Mouse (Mus musculus) forebrain, embryonic 11.5 days (tissue): ENCODE data around the gene Cct3. TPM values are rescaled to one million over a fixed set of nuclear protein-coding genes. Genes with fewer than 3 reads are reported as not detected.
A peak's percentile ranks its signal among the peaks of the same experiment; 100 is the strongest.
"Not testable (repeated sequence)": the region's sequence is repeated elsewhere in the genome, so short reads cannot be mapped to it uniquely, and the experiment has no call there.

ENCODE experiments used
- ATAC-seq: fragments of 200-750 bp; cut with Nextera tagmentation; replicated peaks from 2 replicates; pipeline ENCODE4 v1.8.0; 2017; ENCODE audit warnings: moderate TSS enrichment; ENCODE audit not compliant: low FRiP score
- DNase-seq: peaks from one replicate; pipeline ENCODE4 v3.0.0-alpha.2; 2017; ENCODE audit warnings: low spot score
- H3K27ac ChIP-seq: fragments of 300-500 bp; sonication (generic); 2 replicates; pipeline ENCODE4 v1.5.1; 2014; ENCODE audit warnings: low read depth, low read length
- H3K27me3 ChIP-seq: fragments of 300-500 bp; sonication (generic); 2 replicates; pipeline ENCODE4 v1.6.1; 2014; ENCODE audit warnings: mild to moderate bottlenecking, low read length, mixed read lengths; ENCODE audit not compliant: control insufficient read depth, insufficient read depth
- H3K36me3 ChIP-seq: fragments of 300-500 bp; sonication (generic); 2 replicates; pipeline ENCODE4 v1.6.1; 2014; ENCODE audit warnings: mild to moderate bottlenecking, low read length, moderate library complexity, mixed read lengths; ENCODE audit not compliant: control insufficient read depth, insufficient read depth
- H3K4me1 ChIP-seq: fragments of 300-500 bp; sonication (generic); replicated peaks from 2 replicates; pipeline ENCODE4 v1.6.1; 2014; ENCODE audit warnings: low read length, mixed read lengths; ENCODE audit not compliant: control insufficient read depth, insufficient read depth
- H3K4me2 ChIP-seq: fragments of 300-500 bp; sonication (generic); 2 replicates; pipeline ENCODE4 v1.6.1; 2014; ENCODE audit warnings: low read depth, mild to moderate bottlenecking, low read length, moderate library complexity, mixed read lengths; ENCODE audit not compliant: severe bottlenecking
- H3K4me3 ChIP-seq: fragments of 300-500 bp; sonication (generic); 2 replicates; pipeline ENCODE4 v1.5.1; 2014; ENCODE audit warnings: low read depth, low read length
- H3K9ac ChIP-seq: fragments of 300-500 bp; sonication (generic); 2 replicates; pipeline ENCODE4 v1.6.1; 2014; ENCODE audit warnings: low read length
- H3K9me3 ChIP-seq: fragments of 300-500 bp; sonication (generic); 2 replicates; pipeline ENCODE4 v1.6.1; 2016; ENCODE audit warnings: low read length, mixed read lengths; ENCODE audit not compliant: control insufficient read depth
- WGBS: fragments of 180-500 bp; shearing (Covaris S2); extraction: QIAGEN DNeasy Blood & Tissue Kit; methylation state at CpG from one replicate; pipeline ENCODE4 v1.1.7; 2014; 5-methylcytosine and 5-hydroxymethylcytosine counted together
- polyA plus RNA-seq: library from polyadenylated mRNA; unstranded; fragments of >200 nt; fragmentation: Nextera tagmentation; extraction: Ambion mirVana; gene quantifications from 2 replicates; pipeline ENCODE4 v1.2.1, GENCODE M21; 2014

Gene Cct3
- polyA plus RNA-seq, 1 experiment from 2014 or later: 725 TPM

DNA sequence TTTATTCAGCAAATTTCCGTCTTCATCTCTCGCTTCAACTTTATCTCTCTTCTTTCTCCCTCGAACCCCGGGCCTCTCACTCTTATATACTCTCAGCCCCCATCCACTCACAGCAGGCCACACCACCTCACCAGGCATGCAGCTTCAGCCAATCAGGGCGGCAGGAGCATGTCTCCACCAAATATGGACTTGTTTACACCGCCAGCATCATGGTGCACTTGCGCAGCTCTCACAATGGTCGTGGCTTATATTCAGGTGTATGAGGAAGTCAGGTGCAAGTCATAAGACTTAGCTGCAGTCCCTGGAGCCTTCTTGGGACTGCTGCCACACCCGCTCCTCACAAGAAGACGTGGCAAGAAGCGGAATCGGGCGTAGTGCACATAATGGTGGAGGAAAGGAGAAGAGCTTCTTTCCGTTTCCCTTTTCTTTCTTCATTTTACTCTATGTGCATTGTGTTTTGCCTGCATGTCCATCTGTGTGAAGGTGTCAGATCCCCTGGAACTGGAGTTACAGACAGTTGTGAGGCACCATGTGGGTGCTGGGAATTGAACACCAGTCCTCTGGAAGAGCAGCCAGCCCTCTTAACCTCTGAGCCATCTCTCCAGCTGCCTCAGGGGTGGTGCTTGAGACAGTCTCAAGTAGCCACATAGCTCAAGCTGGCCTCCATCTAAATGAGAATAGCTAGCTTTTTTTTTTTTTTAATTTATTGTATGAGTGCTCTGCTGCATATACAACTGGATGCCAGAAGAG, 11.9 kb upstream of the Cct3 start:
- not testable (repeated sequence) for DNase-seq, H3K36me3 ChIP-seq, ATAC-seq, H3K9ac ChIP-seq, H3K27me3 ChIP-seq, H3K9me3 ChIP-seq, H3K4me1 ChIP-seq, H3K4me2 ChIP-seq, H3K4me3 ChIP-seq, H3K27ac ChIP-seq
- WGBS: 95% methylated on average over 14 of the region's 14 CpGs

DNA sequence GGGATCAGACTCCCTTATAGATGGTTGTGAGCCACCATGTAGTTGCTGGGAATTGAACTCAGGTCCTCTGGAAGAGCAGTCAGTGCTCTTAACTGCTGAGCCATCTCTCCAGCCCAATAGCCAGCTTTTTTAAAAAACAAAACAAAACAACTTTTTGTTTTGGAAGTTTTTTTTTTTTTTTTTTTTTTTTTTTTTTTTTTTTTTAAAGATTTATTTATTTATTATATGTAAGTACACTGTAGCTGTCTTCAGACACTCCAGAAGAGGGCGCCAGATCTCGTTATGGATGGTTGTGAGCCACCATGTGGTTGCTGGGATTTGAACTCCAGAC, 11.4 kb upstream of the Cct3 start:
- not testable (repeated sequence) for H3K4me2 ChIP-seq, H3K4me1 ChIP-seq, ATAC-seq, H3K27me3 ChIP-seq, H3K4me3 ChIP-seq, H3K36me3 ChIP-seq, DNase-seq, H3K9ac ChIP-seq, H3K9me3 ChIP-seq, H3K27ac ChIP-seq
- no CpG with 5 or more reads among the region's 2 CpGs for WGBS

DNA sequence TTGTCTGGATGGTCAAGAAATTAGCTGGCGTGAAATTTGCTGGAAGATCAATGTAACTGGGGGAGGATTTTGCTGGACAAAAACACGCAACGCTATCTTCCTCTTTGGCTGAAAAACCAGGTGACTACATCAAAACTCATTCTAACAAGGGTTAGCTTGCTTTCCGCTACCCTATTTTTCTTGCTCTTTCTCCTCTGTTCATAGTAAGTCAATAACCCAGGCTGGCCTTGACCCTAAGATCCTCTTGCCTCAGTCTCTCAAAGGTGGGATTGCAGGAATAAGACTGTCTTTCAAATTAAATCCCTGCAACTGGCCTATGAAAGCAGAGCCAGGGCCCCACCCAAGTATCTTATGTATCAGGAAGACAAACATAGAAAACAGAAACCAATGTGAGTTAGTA, 9.8 kb upstream of the Cct3 start, which contains the start of gene Gm38392:
TSS of gene Gm38392 (minus strand) at position 101 of the 400 bp plus-strand sequence.
- H3K4me1 ChIP-seq: no peaks in the 10 kb centered on the region
- H3K9ac ChIP-seq: no peak within 1 kb of the TSS
- H3K27me3 ChIP-seq: no peaks in the 10 kb centered on the region
- H3K36me3 ChIP-seq: no peaks in the 10 kb centered on the region
- 98% methylated on average over 4 of the region's 4 CpGs for WGBS
- H3K9me3 ChIP-seq: no peaks in the 10 kb centered on the region
- ATAC-seq (no peak), DNase-seq (no peak)
- no peak within 1 kb of the TSS for H3K4me2 ChIP-seq
- H3K4me3 ChIP-seq: no peak within 1 kb of the TSS
- no peak within 1 kb of the TSS for H3K27ac ChIP-seq

DNA sequence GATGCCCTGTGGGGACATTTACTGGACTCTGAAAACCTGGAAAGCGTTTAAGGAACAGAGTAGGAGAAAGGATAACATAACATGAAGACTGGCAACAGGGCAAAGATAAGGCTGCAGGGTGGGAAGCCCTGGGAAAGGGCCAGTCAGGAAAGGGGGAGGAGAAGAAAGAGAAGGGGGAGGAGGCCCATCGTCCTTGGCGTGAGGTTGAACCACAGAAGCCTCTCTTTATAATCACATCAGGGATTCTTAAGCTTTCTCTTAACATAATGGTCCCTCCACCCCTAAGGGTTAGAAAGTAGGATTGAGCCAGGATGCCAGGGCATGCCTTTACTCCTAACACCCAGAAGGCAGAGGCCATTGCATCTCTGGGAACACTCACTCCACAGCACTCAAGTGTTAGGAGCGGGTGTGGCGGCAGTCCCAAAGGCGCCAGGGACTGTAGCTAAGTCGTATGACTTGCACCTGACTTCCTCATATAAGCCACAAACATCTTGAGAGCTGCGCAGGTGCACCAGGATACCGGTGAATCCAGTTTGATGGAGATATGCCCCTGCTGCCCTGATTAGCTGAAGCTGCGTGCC, 8.7 kb upstream of the Cct3 start:
- not testable (repeated sequence) for H3K4me2 ChIP-seq, H3K27ac ChIP-seq, H3K27me3 ChIP-seq, H3K4me1 ChIP-seq, H3K4me3 ChIP-seq, H3K36me3 ChIP-seq, ATAC-seq, H3K9ac ChIP-seq, H3K9me3 ChIP-seq, DNase-seq
- WGBS: 72% methylated on average over 8 of the region's 10 CpGs

DNA sequence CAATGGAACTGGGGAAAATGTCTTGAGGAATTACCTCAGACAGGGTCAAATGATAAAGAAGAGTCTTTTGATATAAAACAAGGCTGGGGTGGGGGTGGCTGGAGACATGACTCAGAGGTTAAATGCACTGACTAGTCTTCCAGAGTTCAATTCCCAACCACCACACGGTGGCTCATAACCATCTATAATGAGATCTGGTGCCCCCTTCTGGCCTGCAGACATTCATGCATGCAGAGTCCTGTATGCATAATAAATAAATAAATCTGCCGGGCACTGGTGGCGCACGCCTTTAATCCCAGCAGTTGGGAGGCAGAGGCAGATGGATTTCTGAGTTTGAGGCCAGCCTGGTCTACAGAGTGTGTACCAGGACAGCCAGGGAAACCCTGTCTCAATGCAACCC, 4.9 kb upstream of the Cct3 start:
- peak; percentile 58 for DNase-seq
- H3K9me3 ChIP-seq: no peaks in the 10 kb centered on the region
- H3K4me2 ChIP-seq: no peak overlapping the region
- H3K27me3 ChIP-seq: no peaks in the 10 kb centered on the region
- no peaks in the 10 kb centered on the region for H3K36me3 ChIP-seq
- H3K9ac ChIP-seq: no peak overlapping the region
- no peak for ATAC-seq
- no peak overlapping the region for H3K4me3 ChIP-seq
- H3K27ac ChIP-seq: no peak overlapping the region
- H3K4me1 ChIP-seq: no peaks in the 10 kb centered on the region
- WGBS: 56% methylated on average over 4 of the region's 4 CpGs

DNA sequence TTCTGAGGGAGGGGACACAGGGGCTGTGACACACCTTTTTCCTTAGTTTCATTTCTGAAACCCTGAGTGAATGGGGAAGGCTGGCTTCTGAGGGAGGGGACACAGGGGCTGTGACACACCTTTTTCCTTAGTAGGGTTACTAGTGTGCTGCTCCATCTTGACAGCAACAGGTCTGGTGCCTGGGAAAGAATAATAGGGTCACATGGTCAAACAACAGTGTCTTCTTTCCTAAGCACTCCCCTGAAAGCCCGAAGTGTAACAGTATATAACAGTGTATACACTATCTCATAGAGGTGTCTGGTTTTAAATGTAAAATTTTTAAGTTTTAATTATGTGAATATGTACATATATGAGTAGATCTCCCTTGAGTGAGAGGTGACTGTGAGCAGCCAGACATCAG, 1.6 kb upstream of the Cct3 start:
- peak overlapping the region; percentile 33; the same call in 1 of the 2 replicates for H3K9ac ChIP-seq
- H3K27ac ChIP-seq, H3K4me1 ChIP-seq, H3K9me3 ChIP-seq, H3K27me3 ChIP-seq, ATAC-seq, DNase-seq, H3K4me3 ChIP-seq, H3K36me3 ChIP-seq: not testable (repeated sequence)
- 85% methylated on average over 1 of the region's 1 CpGs for WGBS
- peak overlapping the region; percentile 90; the same call in 1 of the 2 replicates for H3K4me2 ChIP-seq

DNA sequence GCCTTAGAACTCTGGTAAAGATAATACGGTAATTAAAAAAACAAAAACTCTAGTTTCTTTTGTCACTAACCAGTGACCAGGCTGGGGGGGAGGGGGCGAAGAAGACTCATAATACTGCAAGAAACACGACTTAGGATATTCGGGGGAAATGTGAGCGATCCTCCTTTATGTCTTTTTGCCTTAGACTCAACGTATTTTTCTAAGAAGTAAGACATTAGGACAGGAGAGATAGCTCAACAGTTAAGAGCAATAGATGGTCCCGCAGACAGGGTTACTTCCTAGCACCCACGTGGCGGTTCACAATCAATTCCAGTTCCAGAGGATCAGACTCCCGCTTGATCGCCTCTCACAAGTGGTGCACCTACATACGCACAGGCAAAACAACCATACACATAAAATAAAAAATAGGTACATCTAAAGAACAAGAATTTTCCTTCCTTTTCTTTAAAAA, 781 bp upstream of the Cct3 start:
- ATAC-seq (peak; percentile 36; the same call in 1 of the 2 replicates), DNase-seq (peak; percentile 58)
- Histone ChIP-seq H3K9ac (peak overlapping the region; percentile 51), H3K9me3 (no peaks in the 10 kb centered on the region), H3K4me2 (peak overlapping the region; percentile 90), H3K4me3 (peak overlapping the region; percentile 80), H3K27ac (peak overlapping the region; percentile 67), H3K4me1 (peaks cover 5% of the 10 kb centered on the region), H3K36me3 (peaks cover 8% of the 10 kb centered on the region), H3K27me3 (no peaks in the 10 kb centered on the region)
- WGBS: under 1% methylated on average over 12 of the region's 12 CpGs

DNA sequence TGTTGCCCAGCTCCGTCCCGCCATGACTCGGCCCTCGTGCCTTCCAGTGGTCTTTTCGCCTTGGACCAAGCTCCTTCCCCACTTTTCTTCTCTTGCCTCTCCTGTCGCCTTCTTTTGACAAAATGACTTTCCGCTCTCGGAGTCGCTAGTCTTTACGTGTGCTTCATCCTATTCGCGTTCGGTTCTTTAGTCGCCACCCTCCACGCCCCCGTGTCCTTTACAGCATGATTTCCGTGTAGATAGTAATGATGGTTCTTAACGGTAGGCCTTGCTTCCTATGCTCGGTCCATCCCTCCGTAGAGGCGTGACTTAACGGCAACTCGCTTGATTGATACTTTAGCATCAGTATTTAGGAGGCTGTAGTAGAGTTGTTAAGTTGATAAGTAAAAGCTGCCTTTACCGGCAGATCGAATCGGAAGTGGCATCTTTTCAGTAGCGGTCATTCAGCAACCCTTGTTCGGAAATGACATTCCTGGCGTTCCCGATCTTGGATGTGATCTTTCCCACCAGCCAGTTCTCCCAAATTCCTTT, 470 bp downstream of the Cct3 start:
- Histone ChIP-seq H3K4me3 (peak overlapping the region; percentile 80), H3K9ac (peak overlapping the region; percentile 93), H3K27ac (peak overlapping the region; percentile 81), H3K4me1 (peaks cover 5% of the 10 kb centered on the region), H3K9me3 (no peaks in the 10 kb centered on the region), H3K27me3 (no peaks in the 10 kb centered on the region), H3K36me3 (peaks cover 16% of the 10 kb centered on the region), H3K4me2 (peak overlapping the region; percentile 90)
- ATAC-seq: no peak
- no peak for DNase-seq
- WGBS: under 1% methylated on average over 30 of the region's 30 CpGs
